Mouse (Mus musculus) gastrocnemius, postnatal 36 days (tissue): ENCODE results near the gene Hsp90ab1. TPM values are rescaled to one million over a fixed set of nuclear protein-coding genes. Genes with fewer than 3 reads are reported as not detected.

ENCODE experiments used
- DNase-seq, 2 experiments: peaks; one replicate each; pipeline ENCODE4 v3.0.0; 2022
- intact Hi-C: fragments of 180-260 bp; cut with DNase I; formaldehyde crosslinking; loops from one replicate; pipeline ENCODE4 v1.15.1; 2025
- long read RNA-seq, 2 experiments: library from polyadenylated mRNA; stranded (forward); transcript quantifications; one replicate each; pipeline ENCODE4 v2.0.0; 2021
- total RNA-seq, 2 experiments: library from RNA; stranded (reverse); gene quantifications; 2 replicates each; pipeline ENCODE4 v1.2.3; 2021

The Hsp90ab1 gene
- total RNA-seq, result 100 to 1,000 TPM; 866 to 924 TPM
- long read RNA-seq, experiment 1, transcript Hsp90ab1-201 (11 exons, 2,520 nt), result major isoform, 428 of 669 reads
- long read RNA-seq, experiment 1, partial matches to known transcripts, result 145 of 669 reads
- long read RNA-seq, experiment 1, other reads (novel, unspliced or antisense), result 96 of 669 reads
- long read RNA-seq, experiment 2, transcript Hsp90ab1-201 (11 exons, 2,520 nt), result major isoform, 474 of 683 reads
- long read RNA-seq, experiment 2, partial matches to known transcripts, result 198 of 683 reads
- long read RNA-seq, experiment 2, other reads (novel, unspliced or antisense), result 11 of 683 reads

GRCm38 (mm10) chr17:45573087-45573779 lies at the start of gene Hsp90ab1:
Gene Hsp90ab1 (minus strand): TSS chr17:45573271.
- intact Hi-C loops, result no loop called here
- peak; percentile 98 for DNase-seq

- no peak for DNase-seq
- intact Hi-C loops, result no loop called here
Measured at GRCm38 (mm10) chr17:45619386-45620256, 46.5 kb upstream of the Hsp90ab1 start.

GRCm38 (mm10) chr17:45618941-45619385 lies 45.9 kb upstream of the Hsp90ab1 start:
- intact Hi-C loops, result no loop called here
- peak in 1 of 2 experiments; percentile 39 for DNase-seq

DNA sequence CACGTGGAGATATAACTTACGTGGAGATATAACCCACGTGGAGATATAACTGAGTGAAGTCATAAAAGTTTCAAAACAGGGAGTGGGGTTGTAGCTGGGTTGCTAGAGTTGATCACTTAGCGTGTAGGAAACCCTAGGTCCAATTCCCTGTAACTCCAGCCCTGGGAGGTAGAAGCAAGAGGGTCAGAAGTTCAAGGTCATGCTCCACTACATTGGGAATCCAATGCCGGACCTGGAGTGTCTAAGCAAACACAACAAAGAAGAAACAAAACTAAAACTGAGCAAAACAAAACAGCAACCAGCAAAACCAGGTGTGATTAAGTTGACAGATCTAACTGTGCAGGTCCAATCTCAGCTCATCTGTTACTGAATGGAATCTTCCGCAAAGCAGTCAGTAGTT lies 44.6 kb upstream of the Hsp90ab1 start:
- intact Hi-C loops, result no loop called here

GRCm38 (mm10) chr17:45616679-45617078 lies 43.6 kb upstream of the Hsp90ab1 start:
- DNase-seq, result no peak
- intact Hi-C loops, result no loop called here

More for the DNA sequence above, 44.6 kb upstream of the Hsp90ab1 start:
- DNase-seq, result no peak

- DNase-seq, result no peak
- intact Hi-C loops, result no loop called here
Measured at GRCm38 (mm10) chr17:45616046-45616650, 43.1 kb upstream of the Hsp90ab1 start.

GRCm38 (mm10) chr17:45612921-45613320 lies 39.9 kb upstream of the Hsp90ab1 start:
- intact Hi-C loops, result no loop called here
- no peak for DNase-seq

GRCm38 (mm10) chr17:45612008-45612407 lies 38.9 kb upstream of the Hsp90ab1 start:
- DNase-seq, result no peak
- intact Hi-C loops, result no loop called here

DNA sequence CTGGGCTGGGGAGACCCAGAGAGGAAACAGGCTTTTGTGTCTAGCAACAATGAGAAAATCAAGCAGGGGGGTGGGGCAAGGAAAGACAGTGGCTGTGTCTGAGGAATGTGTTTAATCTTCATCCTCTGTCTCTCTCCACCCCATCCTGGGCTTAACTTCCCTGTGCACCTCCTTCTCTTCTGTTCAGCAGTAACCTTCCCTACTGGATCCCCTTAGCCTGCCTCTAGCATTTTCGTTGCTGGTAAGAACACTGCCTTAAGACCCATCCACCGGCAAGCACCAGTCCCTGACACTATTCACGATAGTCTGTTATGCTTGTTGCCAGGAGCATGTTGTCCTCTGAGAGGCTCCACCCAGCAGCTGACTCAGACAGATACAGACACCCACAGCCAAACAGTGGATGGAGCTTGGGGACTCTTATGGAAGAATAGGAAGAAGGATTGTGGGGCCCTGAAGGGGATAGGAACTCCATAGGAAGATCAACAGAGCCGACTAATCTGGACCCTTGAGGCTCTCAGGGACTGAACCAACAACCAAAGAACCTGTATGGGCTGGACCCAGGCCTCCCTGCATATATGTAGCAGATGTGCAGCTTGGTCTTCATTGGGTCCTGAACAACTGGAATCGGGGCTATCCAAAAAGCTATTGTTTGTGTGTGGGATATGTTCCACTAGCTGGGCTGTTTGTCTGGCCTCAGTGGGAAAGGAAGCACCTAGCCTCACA lies 37.2 kb upstream of the Hsp90ab1 start:
- intact Hi-C loops, result no loop called here

DNA sequence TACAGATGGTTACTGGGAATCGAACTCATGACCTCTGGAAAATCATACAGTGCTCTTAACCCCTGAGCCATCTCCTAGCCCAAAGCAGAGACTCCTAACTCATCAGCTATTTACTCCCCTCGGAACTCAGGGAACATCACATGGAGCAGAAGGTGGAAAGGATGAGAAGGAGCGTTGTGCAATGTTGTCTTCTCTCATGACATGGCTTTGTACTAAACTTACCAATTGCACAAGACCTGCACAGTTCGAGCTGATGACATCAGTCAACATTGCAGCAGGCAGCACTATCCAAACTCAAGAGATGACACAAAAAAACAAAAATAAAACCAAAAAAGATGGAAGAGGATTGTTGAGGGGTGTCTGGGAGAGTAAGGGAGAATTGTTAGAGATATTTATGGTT lies 35.3 kb upstream of the Hsp90ab1 start:
- no peak for DNase-seq
- intact Hi-C loops, result no loop called here

More for the DNA sequence above, 37.2 kb upstream of the Hsp90ab1 start:
- no peak for DNase-seq

DNA sequence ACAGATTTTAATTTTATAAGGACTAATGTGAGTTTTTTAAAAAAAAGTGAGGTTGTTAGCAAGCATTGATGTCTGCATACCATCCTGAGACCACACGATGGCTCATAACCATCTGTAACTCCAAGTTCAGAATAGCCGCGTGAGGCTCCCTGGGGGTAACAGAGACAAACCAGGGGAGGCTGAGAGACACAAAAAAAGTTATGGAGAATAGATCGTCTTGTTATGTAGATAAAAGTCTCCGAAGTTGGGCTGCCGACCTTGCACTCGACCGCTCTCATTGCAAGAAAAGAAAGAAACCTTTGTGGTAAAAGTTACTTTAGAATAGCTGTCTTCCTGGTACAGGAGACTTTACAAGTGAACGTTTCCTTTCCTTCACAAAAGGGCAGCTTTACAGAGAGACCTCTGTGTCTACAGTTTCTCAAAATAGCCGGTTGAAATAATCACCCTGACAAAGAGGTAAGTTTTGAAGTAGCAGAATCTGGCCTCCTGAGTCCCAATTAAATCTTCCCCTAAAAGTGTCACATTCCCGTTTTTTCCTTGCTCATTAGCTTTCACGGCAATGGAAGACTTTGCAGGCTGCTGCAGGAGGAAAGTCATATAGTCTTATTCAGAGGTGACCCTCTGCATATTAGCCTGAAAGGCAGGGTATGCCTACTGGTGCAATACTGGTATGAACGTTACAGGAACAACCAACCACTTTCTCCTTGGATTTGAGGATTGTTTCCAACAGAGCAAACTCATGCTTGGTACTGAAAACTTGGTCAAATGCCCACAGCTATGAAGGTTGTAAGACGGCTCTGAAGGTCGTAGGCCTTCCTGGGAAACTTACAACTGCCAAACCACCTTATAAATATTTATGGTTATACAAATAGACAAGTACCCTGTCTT lies 34.2 kb upstream of the Hsp90ab1 start:
- intact Hi-C loops, result no loop called here

DNA sequence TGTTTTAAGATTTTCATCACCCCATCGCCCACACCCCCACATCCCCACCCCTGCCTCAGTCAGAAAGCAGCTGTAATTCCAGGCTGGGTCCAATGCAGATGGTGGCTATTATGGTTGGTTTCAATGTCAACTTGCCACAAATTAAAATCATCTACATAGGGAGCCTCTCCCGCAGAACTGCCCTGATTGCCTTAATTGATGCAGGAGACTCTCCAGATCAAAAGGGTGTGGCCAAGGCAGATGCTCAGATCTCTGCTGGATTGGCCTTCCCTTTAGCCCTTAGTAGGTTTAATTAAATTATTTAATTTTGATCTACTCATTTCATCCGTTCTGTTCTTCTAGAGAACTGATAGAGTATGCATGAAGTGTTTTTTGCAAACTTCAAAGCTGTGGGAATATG lies 29.9 kb upstream of the Hsp90ab1 start:
- no peak for DNase-seq
- intact Hi-C loops, result no loop called here

More for the DNA sequence above, 34.2 kb upstream of the Hsp90ab1 start:
- DNase-seq, result no peak

DNA sequence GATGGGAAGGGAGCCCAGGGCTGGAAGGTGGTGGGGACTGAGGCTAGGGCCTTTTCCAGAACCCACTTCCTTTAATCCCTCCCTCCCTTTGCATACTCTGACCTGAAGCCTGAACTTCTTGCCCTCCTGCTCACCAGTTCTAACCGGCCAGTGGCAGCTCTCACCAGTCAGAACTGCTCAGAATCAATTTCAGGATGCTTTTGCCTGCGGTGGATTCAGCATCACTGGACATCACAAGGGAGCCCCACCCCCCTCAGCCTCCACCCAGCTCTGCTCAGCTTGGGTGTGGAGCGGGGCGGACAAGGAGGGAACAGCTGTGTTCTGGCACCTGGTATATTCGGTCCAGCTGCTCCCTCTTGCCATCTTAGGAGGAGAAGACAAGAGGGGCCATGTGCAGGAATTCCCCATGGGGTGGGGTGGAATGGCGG lies 28.8 kb upstream of the Hsp90ab1 start, which contains the start of gene Mymx:
Gene Mymx (minus strand): TSS at position 226 of the 428 bp plus-strand sequence.
- intact Hi-C loops, result no loop called here

DNA sequence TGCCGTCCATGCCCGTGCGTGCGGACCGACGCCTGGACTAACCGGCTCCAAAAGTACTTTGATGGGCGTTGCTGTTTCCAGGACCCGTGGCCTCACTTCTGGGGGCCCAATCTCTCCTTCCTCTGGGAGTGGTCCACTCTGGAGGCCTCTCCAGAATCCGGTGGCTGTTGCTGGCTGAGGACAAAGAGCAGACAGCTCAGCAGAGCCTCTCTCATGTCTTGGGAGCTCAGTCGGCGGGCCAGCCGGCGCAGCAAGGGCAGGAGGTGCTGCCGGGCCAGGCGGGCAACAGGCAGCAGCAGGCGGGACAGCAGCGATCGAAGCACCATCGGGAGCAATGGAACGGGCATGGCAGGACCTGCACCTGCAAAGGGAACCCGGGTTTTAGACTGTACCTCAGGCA lies 28.3 kb upstream of the Hsp90ab1 start:
- intact Hi-C loops, result no loop called here
- DNase-seq, result no peak

More for the DNA sequence above, 28.8 kb upstream of the Hsp90ab1 start, which contains the start of gene Mymx:
- DNase-seq, result no peak

GRCm38 (mm10) chr17:45600267-45600666 lies 27.2 kb upstream of the Hsp90ab1 start:
- intact Hi-C loops, result no loop called here

DNA sequence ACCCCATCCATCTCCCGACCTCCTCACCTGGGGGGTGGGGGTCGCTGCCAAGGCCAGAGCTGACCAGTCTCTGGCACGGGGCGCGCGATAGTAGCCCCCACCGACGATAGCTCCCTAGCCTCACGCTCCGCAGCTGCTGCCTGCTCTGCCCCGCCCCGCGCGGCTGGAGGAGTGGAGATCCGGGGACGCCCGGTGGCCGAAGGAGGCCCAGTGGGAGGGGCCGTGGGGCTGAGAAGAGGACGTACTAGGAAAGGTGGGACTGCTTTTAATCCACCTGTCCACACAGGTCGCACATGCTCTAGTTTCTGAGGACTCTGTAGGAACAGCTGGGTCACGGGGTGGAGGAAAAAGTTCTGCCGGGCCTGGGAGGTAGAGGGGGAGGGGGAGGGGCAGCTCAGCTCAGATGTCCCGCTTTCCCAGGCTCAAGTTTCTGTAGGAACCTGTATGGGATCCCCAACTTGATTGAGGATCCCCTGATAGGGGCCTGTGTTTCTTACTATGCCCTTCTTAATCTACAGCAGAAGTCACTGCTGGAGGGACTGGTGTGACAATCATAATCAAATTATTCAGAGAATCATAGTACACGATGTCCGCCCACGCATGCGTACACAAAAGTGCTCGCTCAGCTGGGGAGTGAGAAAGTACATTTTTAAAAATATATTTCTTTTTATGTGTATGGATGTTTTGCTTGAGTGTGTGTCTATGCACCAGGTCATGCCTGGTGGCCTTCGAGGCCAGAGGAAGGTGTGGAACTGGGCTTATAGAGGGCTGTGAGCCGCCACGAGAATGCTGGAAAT lies 26.6 kb upstream of the Hsp90ab1 start, which contains the start of gene Slc29a1:
Gene Slc29a1 (minus strand): TSS at position 161 of the 797 bp plus-strand sequence.
- DNase-seq, result peak; percentile 71 to 72
- intact Hi-C loops, result no loop called here

More at GRCm38 (mm10) chr17:45600267-45600666, 27.2 kb upstream of the Hsp90ab1 start:
- DNase-seq, result no peak

DNA sequence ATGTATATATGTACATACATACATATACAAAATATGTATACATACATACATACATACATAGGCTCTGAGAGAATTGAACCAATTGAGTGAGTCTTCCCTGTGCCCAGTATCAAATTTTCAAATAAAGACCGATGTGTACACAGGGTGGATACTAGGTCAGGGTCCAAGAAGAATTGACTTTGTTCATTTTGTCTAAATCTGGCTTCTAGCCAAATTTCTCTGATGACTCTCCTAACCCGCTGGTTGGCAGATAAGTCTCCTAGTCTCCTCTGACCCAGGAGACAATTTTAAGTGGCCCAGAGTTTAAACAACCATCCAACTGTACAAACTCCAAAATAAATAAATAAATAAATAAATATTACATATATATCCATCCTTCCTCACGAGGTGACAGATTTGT lies 25.8 kb upstream of the Hsp90ab1 start:
- no peak for DNase-seq
- intact Hi-C loops, result no loop called here

DNA sequence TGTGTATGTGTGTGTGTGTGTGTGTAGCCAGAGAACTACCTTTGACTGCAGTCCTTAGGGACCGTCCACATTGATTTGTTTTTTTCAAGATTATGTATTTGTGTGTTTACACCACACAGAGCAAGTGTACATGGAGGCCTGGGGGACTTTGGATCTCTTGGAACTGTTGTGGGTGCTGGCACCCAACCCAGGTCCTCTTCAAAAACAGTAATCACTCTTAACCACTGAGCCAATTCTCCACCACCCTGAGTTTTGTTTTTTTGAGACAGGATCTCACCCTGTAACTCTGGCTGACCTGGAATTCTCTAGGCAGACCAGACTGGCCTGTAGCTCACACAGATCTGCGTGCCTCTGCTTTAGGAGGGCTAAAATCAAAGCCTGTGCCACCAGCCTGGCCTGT lies 25.3 kb upstream of the Hsp90ab1 start:
- intact Hi-C loops, result no loop called here
- no peak for DNase-seq
